Mouse (Mus musculus) MEL (cell line): ENCODE measurements at regions not wholly inside any gene's neighbourhood (a gene's known extent, or its start where the extent isn't known, plus 50 kb on each side); places are given as distances from the start of the nearest gene placed in this dataset.

ENCODE experiments used
- DNase-seq: peaks from one replicate; pipeline ENCODE4 v3.0.0; 2011; ENCODE audit warnings: low read depth, low spot score
- H3K27ac ChIP-seq: 2 replicates; pipeline ENCODE4 v1.5.1; 2012; ENCODE audit warnings: low read depth, mild to moderate bottlenecking, control low read depth, low read length, moderate library complexity; ENCODE audit not compliant: control insufficient read depth
- H3K27me3 ChIP-seq, 2 experiments: fragments of 150-350 bp in 1 of 2; sonication (generic) in 1 of 2; 2 replicates each; pipeline ENCODE4 v1.6.1; 2012; ENCODE audit warnings: low read length in 2 of 2, mild to moderate bottlenecking in 2 of 2, improper control_type of control experiment in 1 of 2, moderate library complexity in 1 of 2; ENCODE audit not compliant: insufficient read depth in 2 of 2, control insufficient read depth in 1 of 2
- H3K36me3 ChIP-seq, 2 experiments: 2 replicates each; pipeline ENCODE4 v1.6.1; 2012 to 2014; ENCODE audit warnings: low read length in 2 of 2, improper control_type of control experiment in 1 of 2, inconsistent platforms in 1 of 2, mild to moderate bottlenecking in 1 of 2; ENCODE audit not compliant: insufficient read depth in 2 of 2, control insufficient read depth in 1 of 2
- H3K4me1 ChIP-seq, 2 experiments: fragments of 150-350 bp in 1 of 2; sonication (generic) in 1 of 2; 2 replicates each; pipeline ENCODE4 v1.6.1; 2012; ENCODE audit warnings: low read length in 2 of 2, improper control_type of control experiment in 1 of 2, mild to moderate bottlenecking in 1 of 2; ENCODE audit not compliant: insufficient read depth in 2 of 2, control insufficient read depth in 1 of 2
- H3K4me3 ChIP-seq, 2 experiments: fragments of 150-350 bp in 1 of 2; sonication (generic) in 1 of 2; 2 replicates each; pipeline ENCODE4 v1.5.1; 2012; ENCODE audit warnings: low read depth in 2 of 2, low read length in 2 of 2, mild to moderate bottlenecking in 2 of 2, moderate library complexity in 2 of 2, control low read depth in 1 of 2, improper control_type of control experiment in 1 of 2; ENCODE audit not compliant: control insufficient read depth in 1 of 2, insufficient read depth in 1 of 2
- H3K79me2 ChIP-seq: 2 replicates; pipeline ENCODE4 v1.6.1; 2012; ENCODE audit warnings: mild to moderate bottlenecking, low read length, moderate library complexity; ENCODE audit not compliant: control insufficient read depth, poor library complexity, insufficient read depth
- H3K9ac ChIP-seq: 2 replicates; pipeline ENCODE4 v1.6.1; 2012; ENCODE audit warnings: low read depth, mild to moderate bottlenecking, control low read depth, low read length, moderate library complexity; ENCODE audit not compliant: control insufficient read depth, poor library complexity, severe bottlenecking
- H3K9me3 ChIP-seq: fragments of 150-350 bp; sonication (generic); replicated peaks from 2 replicates; pipeline ENCODE4 v1.6.1; 2012; ENCODE audit warnings: mild to moderate bottlenecking, low read length, improper control_type of control experiment, moderate library complexity; ENCODE audit not compliant: insufficient read depth
- BHLHE40 ChIP-seq: IDR thresholded peaks from 2 replicates; pipeline ENCODE4 v1.6.1; 2012; ENCODE audit warnings: low read depth, mild to moderate bottlenecking, inconsistent platforms, low read length, improper control_type of control experiment, borderline replicate concordance
- CHD1 ChIP-seq: IDR thresholded peaks from 2 replicates; pipeline ENCODE4 v1.6.1; 2012; ENCODE audit warnings: low read depth, mild to moderate bottlenecking, inconsistent platforms, low read length, improper control_type of control experiment
- CHD2 ChIP-seq: IDR thresholded peaks from 2 replicates; pipeline ENCODE4 v1.6.1; 2011; ENCODE audit warnings: low read length, improper control_type of control experiment
- E2F4 ChIP-seq: IDR thresholded peaks from 2 replicates; pipeline ENCODE4 v1.6.1; 2011; ENCODE audit warnings: low read depth, low read length, improper control_type of control experiment, borderline replicate concordance
- ELF1 ChIP-seq: IDR thresholded peaks from 2 replicates; pipeline ENCODE4 v1.6.1; 2014; ENCODE audit warnings: low read depth, mild to moderate bottlenecking, inconsistent platforms, low read length, improper control_type of control experiment, moderate library complexity
- EP300 ChIP-seq, 2 experiments: IDR thresholded peaks; 2 replicates each; pipeline ENCODE4 v1.6.1; 2011; ENCODE audit warnings: improper control_type of control experiment in 2 of 2, low read length in 2 of 2, low read depth in 1 of 2, mild to moderate bottlenecking in 1 of 2
- ETS1 ChIP-seq: IDR thresholded peaks from 2 replicates; pipeline ENCODE4 v1.6.1; 2012; ENCODE audit warnings: low read depth, mild to moderate bottlenecking, inconsistent platforms, low read length, improper control_type of control experiment, moderate library complexity
- GATA1 ChIP-seq: IDR thresholded peaks from 2 replicates; pipeline ENCODE4 v1.6.1; 2011; ENCODE audit warnings: low read depth, low read length, improper control_type of control experiment
- HCFC1 ChIP-seq: IDR thresholded peaks from 2 replicates; pipeline ENCODE4 v1.6.1; 2012; ENCODE audit warnings: low read depth, mild to moderate bottlenecking, inconsistent platforms, low read length, improper control_type of control experiment, moderate library complexity
- MAX ChIP-seq: IDR thresholded peaks from 2 replicates; pipeline ENCODE4 v1.6.1; 2011; ENCODE audit warnings: low read length, improper control_type of control experiment
- MAZ ChIP-seq: IDR thresholded peaks from 2 replicates; pipeline ENCODE4 v1.6.1; 2012; ENCODE audit warnings: low read depth, mild to moderate bottlenecking, inconsistent platforms, low read length, improper control_type of control experiment
- MEF2A ChIP-seq: IDR thresholded peaks from 2 replicates; pipeline ENCODE4 v1.6.1; 2014; ENCODE audit warnings: low read depth, mild to moderate bottlenecking, inconsistent platforms, low read length, improper control_type of control experiment; ENCODE audit not compliant: poor library complexity, insufficient replicate concordance, severe bottlenecking; ENCODE audit errors: extremely low read depth
- MXI1 ChIP-seq: IDR thresholded peaks from 2 replicates; pipeline ENCODE4 v1.6.1; 2011; ENCODE audit warnings: mild to moderate bottlenecking, low read depth, low read length, improper control_type of control experiment
- MYB ChIP-seq: IDR thresholded peaks from 2 replicates; pipeline ENCODE4 v1.6.1; 2011; ENCODE audit warnings: mild to moderate bottlenecking, low read depth, low read length, improper control_type of control experiment
- NRF1 ChIP-seq: IDR thresholded peaks from 2 replicates; pipeline ENCODE4 v1.6.1; 2014; ENCODE audit warnings: low read depth, mild to moderate bottlenecking, inconsistent platforms, low read length, improper control_type of control experiment, moderate library complexity; ENCODE audit not compliant: poor library complexity, insufficient read depth, severe bottlenecking
- POLR2AphosphoS2 ChIP-seq: IDR thresholded peaks from 2 replicates; pipeline ENCODE4 v1.6.1; 2011; ENCODE audit warnings: low read length, improper control_type of control experiment
- POLR2AphosphoS5 ChIP-seq: IDR thresholded peaks from 2 replicates; pipeline ENCODE4 v1.6.1; 2012; ENCODE audit warnings: low read depth, borderline replicate concordance, mild to moderate bottlenecking, inconsistent platforms, low read length, moderate library complexity, mixed read lengths
- RAD21 ChIP-seq: IDR thresholded peaks from 2 replicates; pipeline ENCODE4 v1.6.1; 2011; ENCODE audit warnings: mild to moderate bottlenecking, low read depth, low read length, improper control_type of control experiment
- SMC3 ChIP-seq: IDR thresholded peaks from 2 replicates; pipeline ENCODE4 v1.6.1; 2011; ENCODE audit warnings: low read depth, low read length, improper control_type of control experiment
- TBP ChIP-seq: IDR thresholded peaks from 2 replicates; pipeline ENCODE4 v1.8.0; 2011; ENCODE audit warnings: low read depth, low read length, improper control_type of control experiment
- UBTF ChIP-seq: IDR thresholded peaks from 2 replicates; pipeline ENCODE4 v1.6.1; 2012; ENCODE audit warnings: low read depth, mild to moderate bottlenecking, inconsistent platforms, low read length, improper control_type of control experiment, moderate library complexity, borderline replicate concordance; ENCODE audit not compliant: insufficient read depth
- USF1 ChIP-seq: IDR thresholded peaks from 2 replicates; pipeline ENCODE4 v1.6.1; 2014; ENCODE audit warnings: low read depth, mild to moderate bottlenecking, inconsistent platforms, low read length, improper control_type of control experiment, moderate library complexity
- USF2 ChIP-seq, 2 experiments: IDR thresholded peaks; 2 replicates each; pipeline ENCODE4 v1.6.1; 2011 to 2012; ENCODE audit warnings: improper control_type of control experiment in 2 of 2, low read length in 2 of 2, borderline replicate concordance in 1 of 2, inconsistent platforms in 1 of 2, low read depth in 1 of 2, mild to moderate bottlenecking in 1 of 2; ENCODE audit not compliant: insufficient read depth in 1 of 2

- Histone ChIP-seq H3K36me3 (no peaks in the 10 kb centered on the region), H3K4me1 (no peaks in the 10 kb centered on the region), H3K9me3 (no peaks in the 10 kb centered on the region), H3K4me3 (no peak overlapping the region), H3K27ac (no peak overlapping the region), H3K27me3 (no peaks in the 10 kb centered on the region), H3K9ac (no peak overlapping the region), H3K79me2 (no peaks in the 10 kb centered on the region)
- TF ChIP-seq CHD1 (no peak), POLR2AphosphoS2 (no peak), SMC3 (no peak), USF2 (IDR thresholded peaks at IDR 0.05; ENCODE audit: borderline replicate concordance in 1 of 2, insufficient read depth in 1 of 2, low read depth in 1 of 2, low read length in 2 of 2) (no peak), GATA1 (no peak), USF1 (no peak), HCFC1 (no peak), E2F4 (no peak), TBP (no peak), CHD2 (no peak), MEF2A (no peak), MAZ (no peak)
- no peak for DNase-seq
Observed at GRCm38 (mm10) chr1:76634071-76634470, 880.8 kb downstream of the Epha4 start.

GRCm38 (mm10) chr1:76637268-76638009 is 877.4 kb downstream of the Epha4 start:
- Histone ChIP-seq H3K9me3 (no peaks in the 10 kb centered on the region), H3K4me3 (no peak overlapping the region), H3K9ac (no peak overlapping the region), H3K79me2 (no peaks in the 10 kb centered on the region), H3K27ac (no peak overlapping the region), H3K27me3 (no peaks in the 10 kb centered on the region), H3K36me3 (no peaks in the 10 kb centered on the region), H3K4me1 (no peaks in the 10 kb centered on the region)
- DNase-seq = no peak
- TF ChIP-seq HCFC1 (no peak), MAX (no peak), BHLHE40 (no peak), TBP (no peak), UBTF (no peak), MYB (no peak), ELF1 (no peak), POLR2AphosphoS5 (no peak), NRF1 (no peak), RAD21 (no peak), EP300 (IDR thresholded peaks at IDR 0.05; ENCODE audit: low read depth in 1 of 2, low read length in 2 of 2) (no peak), USF2 (IDR thresholded peaks at IDR 0.05; ENCODE audit: borderline replicate concordance in 1 of 2, insufficient read depth in 1 of 2, low read depth in 1 of 2, low read length in 2 of 2) (no peak), MXI1 (no peak), CHD2 (no peak), MAZ (no peak), ETS1 (no peak)
